Mouse (Mus musculus) neural tube, embryonic 15.5 days (tissue): ENCODE data around the gene Nop10. TPM values are rescaled to one million over a fixed set of nuclear protein-coding genes. Genes with fewer than 3 reads are reported as not detected.

Experiments used
- ATAC-seq: fragments of 200-750 bp; cut with Nextera tagmentation; 2 replicates; pipeline ENCODE4 v1.8.0; 2017; ENCODE audit warnings: mild to moderate bottlenecking, moderate TSS enrichment, moderate library complexity; ENCODE audit not compliant: low FRiP score
- H3K27ac ChIP-seq: fragments of 300-500 bp; sonication (generic); replicated peaks from 2 replicates; pipeline ENCODE4 v1.5.1; 2015; ENCODE audit warnings: mild to moderate bottlenecking, inconsistent platforms
- H3K27me3 ChIP-seq: fragments of 300-500 bp; sonication (generic); replicated peaks from 2 replicates; pipeline ENCODE4 v1.6.1; 2015; ENCODE audit warnings: inconsistent platforms
- H3K36me3 ChIP-seq: fragments of 300-500 bp; sonication (generic); 2 replicates; pipeline ENCODE4 v1.6.1; 2015; ENCODE audit warnings: inconsistent platforms
- H3K4me1 ChIP-seq: fragments of 300-500 bp; sonication (generic); 2 replicates; pipeline ENCODE4 v1.6.1; 2015; ENCODE audit warnings: inconsistent platforms
- H3K4me2 ChIP-seq: fragments of 300-500 bp; sonication (generic); 2 replicates; pipeline ENCODE4 v1.6.1; 2015; ENCODE audit warnings: inconsistent platforms, mild to moderate bottlenecking, moderate library complexity
- H3K4me3 ChIP-seq: fragments of 300-500 bp; sonication (generic); replicated peaks from 2 replicates; pipeline ENCODE4 v1.5.1; 2015; ENCODE audit warnings: mild to moderate bottlenecking, inconsistent platforms
- H3K9ac ChIP-seq: fragments of 300-500 bp; sonication (generic); replicated peaks from 2 replicates; pipeline ENCODE4 v1.6.1; 2015; ENCODE audit warnings: mild to moderate bottlenecking, inconsistent platforms
- H3K9me3 ChIP-seq: fragments of 300-500 bp; sonication (generic); replicated peaks from 2 replicates; pipeline ENCODE4 v1.6.1; 2016; ENCODE audit warnings: inconsistent platforms
- WGBS: fragments of 180-500 bp; shearing (Covaris S2); methylation state at CpG from one replicate; pipeline ENCODE4 v1.1.7; 2015; ENCODE audit warnings: mixed read lengths; 5-methylcytosine and 5-hydroxymethylcytosine counted together
- polyA plus RNA-seq: library from polyadenylated mRNA; unstranded; fragments of >200 nt; fragmentation: Nextera tagmentation; extraction: Ambion mirVana; gene quantifications from 2 replicates; pipeline ENCODE4 v1.2.1, GENCODE M21; 2015

The Nop10 gene
- polyA plus RNA-seq, 1 experiment from 2014 or later: 216 TPM

DNA sequence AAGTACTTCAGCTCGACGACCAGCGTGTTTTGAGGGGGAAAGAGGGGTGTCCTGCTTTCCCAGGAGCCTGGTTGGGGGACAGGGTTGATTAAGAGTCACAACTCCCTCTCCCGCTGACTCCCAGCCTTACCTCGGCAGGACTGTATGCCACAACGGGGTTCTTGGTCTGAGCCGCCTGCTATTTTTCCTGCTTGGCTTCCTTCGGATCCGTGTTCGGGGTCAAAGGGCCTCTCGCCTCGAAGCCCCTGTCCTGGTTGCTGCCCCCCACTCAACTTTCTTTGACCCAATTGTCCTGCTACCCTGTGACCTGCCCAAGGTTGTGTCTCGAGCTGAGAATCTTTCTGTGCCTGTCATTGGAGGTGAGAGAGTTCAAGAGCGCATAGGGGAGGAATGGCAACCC, 19.9 kb upstream of the Nop10 start:
- no peak overlapping the region for H3K4me2 ChIP-seq
- no peaks in the 10 kb centered on the region for H3K9me3 ChIP-seq
- no peak overlapping the region for H3K4me3 ChIP-seq
- H3K27ac ChIP-seq: no peak overlapping the region
- no peak overlapping the region for H3K9ac ChIP-seq
- no peaks in the 10 kb centered on the region for H3K27me3 ChIP-seq
- no peak for ATAC-seq
- H3K4me1 ChIP-seq: peaks cover 16% of the 10 kb centered on the region
- peaks cover 35% of the 10 kb centered on the region for H3K36me3 ChIP-seq
- 86% methylated on average over 14 of the region's 14 CpGs for WGBS

DNA sequence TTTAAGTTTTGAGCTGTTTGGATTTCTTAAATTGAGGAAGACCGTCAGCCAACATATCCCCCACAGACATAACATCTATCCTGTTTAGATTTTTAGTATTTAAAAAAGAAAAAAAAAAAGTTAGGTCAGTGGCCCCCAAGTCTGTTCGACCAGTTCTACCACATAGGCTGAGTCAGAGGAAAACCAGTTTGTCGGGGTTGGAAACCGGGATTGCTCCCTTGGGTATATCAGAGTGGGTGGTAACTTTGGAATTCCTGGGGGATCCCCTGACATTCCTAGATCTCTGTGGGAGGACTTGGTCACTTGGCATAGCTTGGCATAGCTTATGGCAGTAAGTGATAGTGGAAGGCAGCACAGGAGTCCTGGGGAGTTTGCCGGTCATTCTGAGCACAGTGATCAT, 16.4 kb upstream of the Nop10 start:
- H3K9ac ChIP-seq: no peak overlapping the region
- H3K9me3 ChIP-seq: no peaks in the 10 kb centered on the region
- WGBS: 91% methylated on average over 5 of the region's 5 CpGs
- H3K4me3 ChIP-seq: no peak overlapping the region
- H3K4me1 ChIP-seq: peaks cover 10% of the 10 kb centered on the region
- peaks cover 55% of the 10 kb centered on the region for H3K36me3 ChIP-seq
- no peak for ATAC-seq
- no peak overlapping the region for H3K4me2 ChIP-seq
- H3K27ac ChIP-seq: no peak overlapping the region
- H3K27me3 ChIP-seq: no peaks in the 10 kb centered on the region

DNA sequence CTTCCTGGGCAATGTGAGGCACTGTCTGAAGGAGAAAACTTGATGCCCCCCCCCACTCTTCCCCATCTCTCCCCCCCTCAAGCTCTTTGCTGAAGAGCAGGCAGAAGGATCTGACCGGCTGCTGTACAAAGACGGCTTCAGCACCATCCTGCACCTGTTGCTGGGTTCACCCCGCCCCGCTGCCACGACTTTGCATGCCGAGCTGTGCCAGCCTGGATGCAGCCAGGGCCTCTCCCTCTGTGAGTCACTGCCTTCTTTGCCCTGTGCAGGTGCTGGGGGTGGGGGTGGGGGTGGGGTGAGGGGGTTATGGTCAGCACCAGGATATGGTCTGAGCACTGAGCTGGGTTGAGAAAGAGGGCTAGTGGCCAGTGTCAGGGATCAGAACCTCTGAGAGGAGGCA, 15.5 kb upstream of the Nop10 start:
- Histone ChIP-seq H3K36me3 (peaks cover 55% of the 10 kb centered on the region), H3K9me3 (no peaks in the 10 kb centered on the region), H3K4me3 (no peak overlapping the region), H3K4me1 (peaks cover 1% of the 10 kb centered on the region), H3K27me3 (no peaks in the 10 kb centered on the region), H3K27ac (no peak overlapping the region), H3K4me2 (no peak overlapping the region), H3K9ac (no peak overlapping the region)
- ATAC-seq: no peak
- WGBS: 91% methylated on average over 6 of the region's 6 CpGs

DNA sequence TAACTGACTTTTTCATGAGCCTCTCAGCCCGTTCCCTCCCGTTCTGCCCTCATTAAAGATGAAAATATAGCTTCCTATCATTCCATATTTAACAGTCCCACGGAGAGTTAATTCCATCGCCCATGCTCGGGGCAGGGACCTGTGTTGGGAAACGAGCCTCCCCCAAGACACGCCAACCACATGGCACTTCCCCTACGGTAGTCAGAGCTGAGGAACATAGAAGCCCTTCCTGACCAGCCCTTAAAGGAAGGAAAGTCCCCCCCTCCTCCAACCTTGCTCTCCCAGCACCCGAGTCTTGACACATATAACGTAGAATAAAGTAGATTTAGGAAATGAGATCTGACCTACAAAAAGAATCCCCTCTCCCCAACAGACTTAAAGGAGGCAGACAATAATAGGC, 14.4 kb upstream of the Nop10 start:
- WGBS: 91% methylated on average over 10 of the region's 10 CpGs
- peaks cover 49% of the 10 kb centered on the region for H3K36me3 ChIP-seq

DNA sequence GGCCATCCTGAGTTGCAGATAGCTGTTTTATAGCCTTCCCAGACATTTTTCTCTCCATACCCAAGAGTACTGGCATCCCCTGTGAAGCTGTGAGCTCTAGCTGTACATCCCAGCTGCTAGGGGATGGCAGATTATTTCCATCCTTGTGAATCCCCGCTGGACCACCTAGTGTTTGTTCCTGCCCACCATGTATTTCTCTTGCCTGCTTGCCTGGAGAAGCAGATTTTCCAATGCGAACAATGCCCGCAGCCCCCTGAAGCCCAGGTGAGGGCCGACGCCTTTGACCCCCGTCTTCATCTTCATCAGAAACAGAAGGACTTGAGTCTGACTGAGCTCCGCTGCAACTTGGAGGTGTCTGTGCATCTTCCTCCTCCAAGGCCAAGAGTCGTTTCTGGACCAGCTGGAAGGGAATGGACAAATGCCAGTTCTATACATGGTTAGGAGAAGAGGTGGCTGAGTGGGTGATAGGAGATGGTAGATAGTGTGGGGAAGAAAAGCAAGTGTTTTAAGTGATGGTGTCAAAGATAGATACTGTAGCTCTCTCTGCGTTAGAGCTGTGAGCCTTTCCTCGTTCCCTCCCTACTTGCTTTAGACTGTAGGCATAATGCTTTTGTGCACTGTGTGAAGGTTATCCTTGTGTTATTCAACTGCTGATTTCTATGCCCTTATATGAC, 11.8 kb upstream of the Nop10 start:
- no peak overlapping the region for H3K4me3 ChIP-seq
- WGBS: 91% methylated on average over 10 of the region's 10 CpGs

More for the DNA sequence above, 14.4 kb upstream of the Nop10 start:
- Histone ChIP-seq H3K27ac (no peak overlapping the region), H3K27me3 (no peaks in the 10 kb centered on the region), H3K4me3 (no peak overlapping the region), H3K4me2 (no peak overlapping the region), H3K9ac (no peak overlapping the region), H3K4me1 (no peaks in the 10 kb centered on the region), H3K9me3 (no peaks in the 10 kb centered on the region)
- ATAC-seq: no peak

DNA sequence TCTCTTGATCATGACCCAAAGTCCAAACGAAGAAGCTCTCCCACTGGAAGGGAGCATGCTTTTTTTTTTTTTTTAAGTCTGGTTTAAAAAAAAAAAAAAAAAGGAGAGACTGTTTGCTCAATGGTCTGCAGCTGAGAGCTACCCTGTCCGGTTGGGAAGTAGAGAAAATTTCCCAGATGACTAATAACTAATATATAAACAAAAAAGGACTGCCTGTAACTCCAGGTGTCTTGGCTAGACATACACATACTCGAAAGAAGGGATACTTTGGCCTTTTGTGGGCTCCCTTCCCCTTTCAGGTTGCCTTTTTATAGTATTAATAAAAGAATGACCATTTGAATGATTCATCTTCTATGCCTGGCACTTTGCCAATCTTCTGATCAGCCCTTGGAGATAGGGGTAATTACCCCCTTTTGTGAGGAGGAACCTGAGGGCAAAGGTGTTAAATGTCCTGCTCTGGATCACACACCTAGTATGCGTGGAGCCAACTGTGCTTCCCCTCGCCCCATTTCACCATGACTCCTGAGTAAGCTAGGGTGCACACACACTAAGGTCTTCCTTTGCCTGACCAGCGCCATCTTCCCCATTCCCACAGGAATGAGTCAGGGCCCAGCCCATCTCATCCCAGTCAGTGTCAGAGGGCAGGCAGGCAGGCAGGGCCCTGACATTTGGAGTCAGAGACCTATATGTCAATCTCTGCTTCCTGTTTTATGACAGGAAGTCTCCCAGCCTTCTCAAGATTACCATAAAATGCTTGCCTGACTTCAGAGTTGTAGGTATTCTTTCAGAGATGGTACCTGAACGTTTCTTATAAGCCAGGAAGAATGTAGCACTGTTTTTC, 6.8 kb upstream of the Nop10 start:
- H3K4me1 ChIP-seq: no peaks in the 10 kb centered on the region
- H3K36me3 ChIP-seq: no peaks in the 10 kb centered on the region
- WGBS: 73% methylated on average over 7 of the region's 7 CpGs

More for the DNA sequence above, 11.8 kb upstream of the Nop10 start:
- Histone ChIP-seq H3K27ac (no peak overlapping the region), H3K4me1 (no peaks in the 10 kb centered on the region), H3K27me3 (no peaks in the 10 kb centered on the region), H3K9me3 (no peaks in the 10 kb centered on the region), H3K4me2 (no peak overlapping the region), H3K9ac (no peak overlapping the region), H3K36me3 (peaks cover 27% of the 10 kb centered on the region)
- no peak for ATAC-seq

DNA sequence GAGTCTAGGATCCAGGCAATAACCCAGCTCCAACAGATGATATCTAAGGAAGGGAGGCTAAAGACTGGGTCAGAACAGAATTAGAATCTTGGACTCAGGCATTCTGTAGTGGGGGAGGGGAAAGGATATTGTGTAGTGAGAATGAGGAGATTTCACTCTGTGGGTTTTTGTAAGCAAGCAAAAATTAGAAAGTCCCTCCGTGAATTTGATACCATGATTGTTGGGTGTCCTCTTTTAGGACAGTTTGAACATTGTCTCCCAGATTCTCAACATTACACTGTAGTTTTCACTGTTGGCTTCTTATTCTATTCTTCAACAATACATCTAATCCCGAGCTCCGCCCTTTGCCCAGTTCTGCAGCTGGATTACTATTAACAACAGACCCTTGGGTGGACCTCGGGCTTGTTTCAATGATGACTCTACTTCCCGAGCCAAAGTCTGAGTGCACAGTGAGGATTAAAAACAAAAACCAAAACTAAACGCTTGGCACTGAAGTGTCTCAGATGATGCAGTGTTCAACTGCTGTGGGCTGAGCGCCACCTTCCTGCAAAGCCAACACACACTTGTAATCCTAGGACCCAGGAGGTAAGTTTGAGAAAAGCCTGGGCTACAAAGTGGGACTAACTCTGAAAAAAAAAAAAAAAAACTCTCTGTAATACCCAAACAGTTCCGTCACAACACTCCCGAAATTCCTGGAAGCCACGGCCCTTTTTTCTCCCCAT, 2.3 kb upstream of the Nop10 start, which contains the start of gene Nutm1:
Gene Nutm1 (minus strand): TSS at position 51 of the 722 bp plus-strand sequence.
- no peak within 1 kb of the TSS for H3K9ac ChIP-seq
- no peak within 1 kb of the TSS for H3K27ac ChIP-seq
- WGBS: 78% methylated on average over 10 of the region's 10 CpGs
- no peaks in the 10 kb centered on the region for H3K9me3 ChIP-seq
- ATAC-seq: no peak
- H3K4me3 ChIP-seq: no peak within 1 kb of the TSS
- H3K36me3 ChIP-seq: no peaks in the 10 kb centered on the region
- H3K4me2 ChIP-seq: no peak within 1 kb of the TSS
- H3K4me1 ChIP-seq: peaks cover 15% of the 10 kb centered on the region
- H3K27me3 ChIP-seq: no peaks in the 10 kb centered on the region

More for the DNA sequence above, 6.8 kb upstream of the Nop10 start:
- ATAC-seq: no peak
- Histone ChIP-seq H3K4me3 (no peak overlapping the region), H3K4me2 (no peak overlapping the region), H3K27me3 (no peaks in the 10 kb centered on the region), H3K9me3 (no peaks in the 10 kb centered on the region), H3K9ac (no peak overlapping the region), H3K27ac (no peak overlapping the region)

DNA sequence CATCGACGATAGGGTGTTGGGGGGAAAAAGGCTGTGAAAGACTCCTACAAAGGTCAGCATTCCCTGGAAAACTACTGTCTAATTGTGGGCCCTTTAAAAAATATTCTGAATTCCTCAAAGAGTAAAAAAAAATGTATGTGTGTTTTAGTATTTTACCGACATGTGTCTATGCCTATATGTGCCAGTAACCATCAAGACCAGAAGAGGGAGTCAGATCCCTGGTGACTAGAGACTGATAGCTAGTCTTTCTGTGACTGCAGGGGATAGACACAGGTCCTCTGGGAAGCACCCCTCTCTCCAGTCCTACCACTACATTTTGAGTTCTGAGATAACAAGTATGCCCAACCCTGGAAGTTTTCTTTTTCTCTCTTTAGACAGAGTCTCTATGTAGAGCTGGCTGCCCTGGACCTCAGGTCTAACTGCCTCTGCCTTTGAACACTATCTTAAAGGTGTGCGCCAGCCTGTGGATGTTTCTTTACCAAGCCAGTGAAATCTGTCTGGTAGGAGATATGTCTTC, 1.1 kb downstream of the Nop10 start:
- ATAC-seq: no peak
- H3K27ac ChIP-seq: peak overlapping the region; percentile 83
- H3K4me2 ChIP-seq: peak overlapping the region; percentile 70
- H3K4me3 ChIP-seq: peak overlapping the region; percentile 66
- peaks cover 35% of the 10 kb centered on the region for H3K4me1 ChIP-seq
- no peaks in the 10 kb centered on the region for H3K36me3 ChIP-seq
- no peaks in the 10 kb centered on the region for H3K27me3 ChIP-seq
- H3K9ac ChIP-seq: peak overlapping the region; percentile 65; the same call in 1 of the 2 replicates
- no peaks in the 10 kb centered on the region for H3K9me3 ChIP-seq
- 37% methylated on average over 4 of the region's 4 CpGs for WGBS

DNA sequence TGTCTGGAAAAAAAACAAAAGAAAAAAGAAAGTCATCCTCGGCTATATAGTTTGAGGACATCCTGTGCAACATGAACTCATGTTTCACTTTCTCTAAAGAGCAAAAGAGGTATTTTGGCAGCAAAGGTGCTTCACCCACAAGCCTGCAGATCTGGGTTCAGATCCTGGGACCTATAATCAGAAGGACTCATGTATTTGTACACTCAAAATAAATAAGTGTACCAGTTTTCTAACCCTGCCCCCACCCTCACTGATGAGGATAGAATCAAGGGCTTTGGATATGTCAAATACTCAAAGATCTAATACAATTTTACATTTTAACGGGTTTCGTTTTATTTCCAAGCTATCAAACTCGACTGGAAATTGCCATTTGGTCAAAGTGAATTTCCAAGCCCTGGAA, 2.6 kb downstream of the Nop10 start:
- Histone ChIP-seq H3K9me3 (no peaks in the 10 kb centered on the region), H3K36me3 (no peaks in the 10 kb centered on the region), H3K4me1 (peaks cover 45% of the 10 kb centered on the region), H3K27ac (no peak overlapping the region), H3K4me2 (no peak overlapping the region), H3K27me3 (no peaks in the 10 kb centered on the region), H3K4me3 (no peak overlapping the region), H3K9ac (no peak overlapping the region)
- no peak for ATAC-seq
- 78% methylated on average over 4 of the region's 4 CpGs for WGBS

DNA sequence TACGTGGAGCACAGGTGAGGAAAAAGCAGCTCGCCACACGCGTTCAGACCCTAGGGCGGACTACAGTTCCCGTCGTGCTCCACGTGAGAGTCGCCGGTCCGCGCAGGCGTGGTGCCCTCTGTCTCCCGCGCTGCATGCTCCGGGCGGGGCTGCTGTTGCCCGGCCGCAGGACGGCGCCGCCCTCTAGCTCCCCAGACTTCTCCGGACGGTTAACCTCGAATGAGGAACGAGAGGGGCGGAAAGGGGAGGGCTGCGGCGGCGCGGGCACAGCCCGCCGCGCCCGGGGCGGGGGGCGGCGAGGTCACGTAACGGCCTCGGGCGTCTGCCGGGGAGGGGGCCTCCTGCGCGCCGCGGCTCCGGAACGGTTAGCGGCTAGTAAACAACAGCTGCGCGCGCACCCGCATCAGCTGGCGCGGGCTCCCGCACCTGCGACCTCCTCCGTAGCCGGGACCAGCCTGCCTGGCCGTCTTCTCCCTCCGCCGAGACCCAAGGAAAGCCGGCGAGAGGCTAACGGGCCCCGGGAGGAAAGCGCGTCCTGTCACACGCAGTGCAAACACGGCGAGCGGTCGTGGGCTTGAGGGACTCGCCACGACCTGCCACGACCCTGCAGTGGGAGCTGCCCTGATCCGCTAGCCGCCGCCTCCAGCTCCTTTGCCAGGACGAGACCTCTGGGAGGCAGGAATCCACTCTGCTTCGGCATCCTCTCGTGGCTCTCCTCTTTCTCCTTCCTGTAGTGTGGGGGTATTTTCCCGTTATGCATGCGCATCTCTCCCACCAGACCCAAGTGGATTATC, 3.9 kb downstream of the Nop10 start, which contains the start of gene Slc12a6:
Gene Slc12a6 (plus strand): TSS at position 378 of the 794 bp plus-strand sequence.
- H3K9ac ChIP-seq: peak within 1 kb of the TSS; percentile 81
- ATAC-seq: peak; percentile 94
- H3K9me3 ChIP-seq: no peaks in the 10 kb centered on the region
- H3K4me1 ChIP-seq: peaks cover 54% of the 10 kb centered on the region
- H3K27ac ChIP-seq: peak within 1 kb of the TSS; percentile 94
- H3K36me3 ChIP-seq: no peaks in the 10 kb centered on the region
- H3K27me3 ChIP-seq: no peaks in the 10 kb centered on the region
- WGBS: 1% methylated on average over 73 of the region's 85 CpGs
- peak within 1 kb of the TSS; percentile 92 for H3K4me3 ChIP-seq
- H3K4me2 ChIP-seq: peak within 1 kb of the TSS; percentile 87

DNA sequence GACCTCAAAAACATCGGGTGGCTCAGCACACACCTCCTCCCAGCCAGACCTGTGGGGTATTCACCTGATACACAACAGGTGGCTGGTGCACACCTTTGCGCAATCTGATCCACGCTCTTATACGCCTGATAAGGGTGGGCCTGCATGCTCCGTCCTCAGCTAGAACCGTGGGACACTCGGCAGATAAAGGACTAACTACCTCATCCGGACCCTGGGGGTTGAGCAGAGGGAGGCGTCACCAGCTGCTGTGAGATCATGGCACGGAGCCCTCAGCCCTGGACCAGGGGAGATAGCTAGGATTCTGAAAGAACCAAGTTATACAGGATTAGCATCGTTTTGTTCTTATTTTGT, 4.5 kb downstream of the Nop10 start, which contains the start of gene Gm21985:
Gene Gm21985 (plus strand): TSS at position 73 of the 351 bp plus-strand sequence.
- peak within 1 kb of the TSS; percentile 92 for H3K4me3 ChIP-seq
- peaks cover 56% of the 10 kb centered on the region for H3K4me1 ChIP-seq
- peak within 1 kb of the TSS; percentile 87 for H3K4me2 ChIP-seq
- WGBS: 2% methylated on average over 11 of the region's 11 CpGs
- H3K36me3 ChIP-seq: no peaks in the 10 kb centered on the region
- H3K27ac ChIP-seq: peak within 1 kb of the TSS; percentile 94
- ATAC-seq: peak; percentile 36
- H3K27me3 ChIP-seq: no peaks in the 10 kb centered on the region
- H3K9me3 ChIP-seq: no peaks in the 10 kb centered on the region
- H3K9ac ChIP-seq: peak within 1 kb of the TSS; percentile 81
